Mouse (Mus musculus): Measurements from ENCODE around the gene Srek1ip1. TPM values are rescaled to one million over a fixed set of nuclear protein-coding genes. Genes with fewer than 3 reads are reported as not detected.

Gene Srek1ip1
- total and polyA plus RNA-seq, 3 experiments: 10.7 to 26.1 TPM; not detected in 1

Other genes with a start within 250 kb of the Srek1ip1 start
- 18.3 and 18.9 TPM in 2 replicates for gene Cwc27, start 24.7 kb downstream of the Srek1ip1 start, total RNA-seq (2012; rRNA removed)
- 10 to 100 TPM in 1 of 2 experiments, not detected in 1; 22.0 TPM for gene Cwc27, start 24.7 kb downstream of the Srek1ip1 start, polyA plus RNA-seq (2012; ENCODE audit: insufficient read depth in 1 of 2, insufficient read length in 2 of 2, low read depth in 1 of 2, low replicate concordance in 2 of 2, missing spikeins in 1 of 2)
- not detected in 2 replicates for gene Shisal2b, start 71.4 kb downstream of the Srek1ip1 start, total RNA-seq (2012; rRNA removed)
- gene Shisal2b, start 71.4 kb downstream of the Srek1ip1 start, polyA plus RNA-seq (2012; ENCODE audit: insufficient read depth in 1 of 2, insufficient read length in 2 of 2, low read depth in 1 of 2, low replicate concordance in 2 of 2, missing spikeins in 1 of 2): not detected